Mouse (Mus musculus) forebrain, postnatal 0 days (tissue): ENCODE data around the gene Megf11. TPM values are rescaled to one million over a fixed set of nuclear protein-coding genes. Genes with fewer than 3 reads are reported as not detected.

ENCODE experiments used
- ATAC-seq: fragments of 200-750 bp; cut with Nextera tagmentation; 2 replicates; pipeline ENCODE4 v1.8.0; 2017; ENCODE audit warnings: mild to moderate bottlenecking, moderate library complexity
- DNase-seq: peaks from one replicate; pipeline ENCODE4 v3.0.0-alpha.2; 2015
- H3K27ac ChIP-seq: fragments of 300-500 bp; sonication (generic); 2 replicates; pipeline ENCODE4 v1.5.1; 2014; ENCODE audit warnings: low read depth, mild to moderate bottlenecking, antibody characterized with exemption, low read length, moderate library complexity, mixed read lengths
- H3K27me3 ChIP-seq: fragments of 300-500 bp; sonication (generic); 2 replicates; pipeline ENCODE4 v1.6.1; 2014; ENCODE audit warnings: mild to moderate bottlenecking, low read length, mixed read lengths; ENCODE audit not compliant: insufficient read depth
- H3K36me3 ChIP-seq: fragments of 300-500 bp; sonication (generic); 2 replicates; pipeline ENCODE4 v1.6.1; 2014; ENCODE audit warnings: mild to moderate bottlenecking, moderate library complexity; ENCODE audit not compliant: insufficient read depth
- H3K4me1 ChIP-seq: fragments of 300-500 bp; sonication (generic); 2 replicates; pipeline ENCODE4 v1.6.1; 2014; ENCODE audit warnings: antibody characterized with exemption; ENCODE audit not compliant: insufficient read depth
- H3K4me2 ChIP-seq: fragments of 300-500 bp; sonication (generic); 2 replicates; pipeline ENCODE4 v1.6.1; 2014; ENCODE audit warnings: low read depth, mild to moderate bottlenecking, moderate library complexity
- H3K4me3 ChIP-seq: fragments of 300-500 bp; sonication (generic); 2 replicates; pipeline ENCODE4 v1.5.1; 2014; ENCODE audit warnings: low read depth, low read length, mixed read lengths
- H3K9ac ChIP-seq: fragments of 300-500 bp; sonication (generic); 2 replicates; pipeline ENCODE4 v1.6.1; 2014; ENCODE audit warnings: mild to moderate bottlenecking
- H3K9me3 ChIP-seq: fragments of 300-500 bp; sonication (generic); 2 replicates; pipeline ENCODE4 v1.6.1; 2016; ENCODE audit warnings: low read length
- CTCF ChIP-seq: sonication (generic); IDR thresholded peaks from 2 replicates; pipeline ENCODE4 v1.5.1; 2016; ENCODE audit warnings: antibody characterized with exemption, control low read depth, low read depth
- WGBS: fragments of 180-500 bp; shearing (Covaris S2); extraction: QIAGEN DNeasy Blood & Tissue Kit; methylation state at CpG from one replicate; pipeline ENCODE4 v1.1.7; 2014; 5-methylcytosine and 5-hydroxymethylcytosine counted together
- polyA plus RNA-seq: library from polyadenylated mRNA; unstranded; fragments of >200 nt; fragmentation: Nextera tagmentation; extraction: Ambion mirVana; gene quantifications from 2 replicates; pipeline ENCODE4 v1.2.1, GENCODE M21; 2015
- total RNA-seq: library from RNA; depleted of rRNA; stranded (reverse); fragments of >200 nt; gene quantifications from 2 replicates; pipeline ENCODE4 v1.2.3, GENCODE M21; 2014; rRNA removed

Megf11 gene
- 7.4 and 14.5 TPM in 2 replicates for total RNA-seq
- polyA plus RNA-seq: 5.0 and 8.9 TPM in 2 replicates

GRCm38 (mm10) chr9:64385511-64386465, at the start of gene Megf11:
Megf11 (plus strand) TSS chr9:64385626.
- Histone ChIP-seq H3K27ac (no peak within 1 kb of the TSS), H3K4me2 (peak within 1 kb of the TSS; percentile 100), H3K9ac (peak within 1 kb of the TSS; percentile 56), H3K27me3 (peaks cover 11% of the 10 kb centered on the region), H3K4me1 (0 out of 2 replicates have a peak, but pooled peaks cover 2% of the 10 kb centered on the region), H3K4me3 (peak within 1 kb of the TSS; percentile 61), H3K9me3 (no peaks in the 10 kb centered on the region), H3K36me3 (no peaks in the 10 kb centered on the region)
- ATAC-seq: peak; percentile 73
- WGBS: 3% methylated on average over 93 of the region's 93 CpGs
- DNase-seq: peak; percentile 74
- TF ChIP-seq CTCF: no peak

DNA sequence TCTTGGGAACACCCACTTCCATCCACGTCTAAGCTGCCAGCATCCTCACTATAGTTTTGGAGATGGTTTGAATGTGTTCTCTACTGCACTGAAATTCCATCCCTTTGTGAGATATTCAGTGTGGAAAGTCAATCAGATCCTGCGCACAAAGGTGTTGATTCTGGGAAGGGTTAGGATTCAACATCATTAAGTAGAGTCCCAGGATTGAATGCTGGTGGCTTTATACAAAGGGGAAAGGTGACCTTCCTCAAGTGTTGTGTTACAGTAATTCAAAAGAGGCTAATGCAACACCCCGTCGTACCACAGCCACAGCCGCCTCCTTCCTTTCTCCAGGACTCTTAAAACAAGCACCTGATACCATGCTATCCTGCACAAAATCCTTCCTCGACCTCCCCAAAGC, 49.6 kb upstream of the Megf11 start:
- Histone ChIP-seq H3K4me1 (no peaks in the 10 kb centered on the region), H3K4me3 (no peak overlapping the region)
- WGBS: 80% methylated on average over 6 of the region's 6 CpGs

DNA sequence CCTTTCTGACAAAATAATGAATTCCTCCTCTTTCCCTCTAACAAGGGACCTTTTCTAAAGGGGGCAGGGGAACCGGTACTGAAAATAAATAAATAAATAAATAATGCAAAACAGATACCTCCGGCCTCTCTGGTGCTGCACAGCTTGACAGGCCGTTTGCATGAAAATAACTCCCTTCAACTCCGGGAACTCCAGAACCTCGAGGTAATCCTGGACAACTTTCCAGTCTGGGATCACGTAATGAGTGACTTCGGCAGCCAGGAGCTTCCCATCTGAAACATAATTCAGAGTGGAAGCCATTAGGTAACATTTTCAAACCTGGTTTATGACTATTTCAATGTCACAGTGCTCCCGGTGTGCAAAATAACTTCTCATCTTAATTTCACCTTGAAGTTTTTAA, 46.1 kb upstream of the Megf11 start:
- no peak for TF ChIP-seq CTCF
- no peak overlapping the region for H3K27ac ChIP-seq
- peak overlapping the region; percentile 83 for H3K4me2 ChIP-seq
- 26% methylated on average over 8 of the region's 8 CpGs for WGBS
- no peaks in the 10 kb centered on the region for H3K36me3 ChIP-seq
- no peaks in the 10 kb centered on the region for H3K4me1 ChIP-seq
- peak overlapping the region; percentile 65; the same call in 1 of the 2 replicates for H3K4me3 ChIP-seq
- H3K9ac ChIP-seq: no peak overlapping the region
- ATAC-seq (no peak), DNase-seq (peak; percentile 6)
- H3K9me3 ChIP-seq: no peaks in the 10 kb centered on the region
- H3K27me3 ChIP-seq: no peaks in the 10 kb centered on the region

More for the DNA sequence above, 49.6 kb upstream of the Megf11 start:
- H3K27me3 ChIP-seq: no peaks in the 10 kb centered on the region
- H3K9ac ChIP-seq: no peak overlapping the region
- no peak for TF ChIP-seq CTCF
- H3K9me3 ChIP-seq: no peaks in the 10 kb centered on the region
- 0 out of 2 replicates have a peak, but pooled peaks cover 7% of the 10 kb centered on the region for H3K36me3 ChIP-seq
- ATAC-seq (no peak), DNase-seq (no peak)
- no peak overlapping the region for H3K27ac ChIP-seq
- H3K4me2 ChIP-seq: no peak overlapping the region

GRCm38 (mm10) chr9:64340351-64341253, 44.8 kb upstream of the Megf11 start:
- no peaks in the 10 kb centered on the region for H3K36me3 ChIP-seq
- H3K9ac ChIP-seq: peak overlapping the region; percentile 100
- under 1% methylated on average over 84 of the region's 85 CpGs for WGBS
- H3K27ac ChIP-seq: peak overlapping the region; percentile 100
- H3K9me3 ChIP-seq: no peaks in the 10 kb centered on the region
- H3K4me3 ChIP-seq: peak overlapping the region; percentile 65
- no peaks in the 10 kb centered on the region for H3K27me3 ChIP-seq
- H3K4me1 ChIP-seq: no peaks in the 10 kb centered on the region
- ATAC-seq: peak; percentile 86
- no peak for TF ChIP-seq CTCF
- peak overlapping the region; percentile 83 for H3K4me2 ChIP-seq
- DNase-seq: peak; percentile 84

DNA sequence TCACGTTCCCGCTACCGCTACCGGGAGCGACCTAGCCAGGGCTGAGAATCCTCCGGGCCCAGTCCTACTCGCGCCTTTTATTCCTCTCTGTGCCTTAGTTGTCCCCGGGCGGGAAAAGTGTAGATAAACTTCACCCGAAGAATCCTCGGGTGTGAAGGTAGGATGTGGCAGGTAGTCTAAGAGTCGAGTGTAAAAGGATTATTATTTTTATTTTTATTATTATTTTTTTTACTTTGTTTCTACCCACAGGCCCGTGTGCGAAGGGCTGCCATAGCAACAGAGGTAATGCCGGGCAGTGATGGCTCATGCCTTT, 44.2 kb upstream of the Megf11 start, which contains the start of gene Dis3l:
Gene Dis3l, minus strand, starts transcription at position 35 of the 313 bp plus-strand sequence.
- Histone ChIP-seq H3K4me2 (peak within 1 kb of the TSS; percentile 83), H3K4me1 (no peaks in the 10 kb centered on the region), H3K4me3 (peak within 1 kb of the TSS; percentile 65), H3K27me3 (no peaks in the 10 kb centered on the region), H3K9me3 (no peaks in the 10 kb centered on the region), H3K36me3 (no peaks in the 10 kb centered on the region), H3K9ac (peak within 1 kb of the TSS; percentile 100), H3K27ac (peak within 1 kb of the TSS; percentile 100)
- WGBS: 8% methylated on average over 16 of the region's 16 CpGs
- TF ChIP-seq CTCF: no peak
- no peak for ATAC-seq
- no peak for DNase-seq

- H3K36me3 ChIP-seq: no peaks in the 10 kb centered on the region
- no peak for DNase-seq
- H3K9me3 ChIP-seq: no peaks in the 10 kb centered on the region
- no peak for ATAC-seq
- no peaks in the 10 kb centered on the region for H3K4me1 ChIP-seq
- H3K27ac ChIP-seq: peak overlapping the region; percentile 100
- H3K4me2 ChIP-seq: peak overlapping the region; percentile 83
- 83% methylated on average over 8 of the region's 8 CpGs for WGBS
- no peak for TF ChIP-seq CTCF
- peak overlapping the region; percentile 65; the same call in 1 of the 2 replicates for H3K4me3 ChIP-seq
- no peaks in the 10 kb centered on the region for H3K27me3 ChIP-seq
- peak overlapping the region; percentile 100; the same call in 1 of the 2 replicates for H3K9ac ChIP-seq
These were observed 43.8 kb upstream of the Megf11 start for GRCm38 (mm10) chr9:64341671-64342070.
